Mouse (Mus musculus) liver, postnatal 0 days (tissue): Measurements from ENCODE around the gene Smim11.

Experiments used
- CTCF ChIP-seq: sonication (generic); IDR thresholded peaks from 2 replicates; pipeline ENCODE4 v1.5.1; 2016; ENCODE audit warnings: antibody characterized with exemption, low read depth
- EP300 ChIP-seq: IDR thresholded peaks from 2 replicates; pipeline ENCODE4 v1.6.1; 2016; ENCODE audit warnings: antibody characterized with exemption, low read depth, mild to moderate bottlenecking

GRCm38 (mm10) chr16:92346297-92346916 lies 45.3 kb downstream of the Smim11 start:
- TF ChIP-seq CTCF: no peak
- TF ChIP-seq EP300: no peak
